Mouse (Mus musculus) gastrocnemius, postnatal 25 days (tissue): Measurements from ENCODE around the gene Hs3st6. TPM values are rescaled to one million over a fixed set of nuclear protein-coding genes. Genes with fewer than 3 reads are reported as not detected.
"Not testable (repeated sequence)": the region's sequence is repeated elsewhere in the genome, so short reads cannot be mapped to it uniquely, and the experiment has no call there.

Source experiments
- DNase-seq: peaks from one replicate; pipeline ENCODE4 v3.0.0; 2022
- long read RNA-seq, 2 experiments: library from polyadenylated mRNA; stranded (forward); transcript quantifications; one replicate each; pipeline ENCODE4 v2.0.0; 2021
- total RNA-seq, 2 experiments: library from RNA; stranded (reverse); gene quantifications; 1 replicate in 1 of 2; 2 replicates in 1 of 2; pipeline ENCODE4 v1.2.3; 2021

The Hs3st6 gene
- total RNA-seq = not detected
- long read RNA-seq, experiment 1 = 0 reads
- long read RNA-seq, experiment 2 = 0 reads

GRCm38 (mm10) chr17:24752415-24753394 is at the start of gene Hs3st6:
Hs3st6 (plus strand) TSS chr17:24752988.
- DNase-seq = no peak

DNA sequence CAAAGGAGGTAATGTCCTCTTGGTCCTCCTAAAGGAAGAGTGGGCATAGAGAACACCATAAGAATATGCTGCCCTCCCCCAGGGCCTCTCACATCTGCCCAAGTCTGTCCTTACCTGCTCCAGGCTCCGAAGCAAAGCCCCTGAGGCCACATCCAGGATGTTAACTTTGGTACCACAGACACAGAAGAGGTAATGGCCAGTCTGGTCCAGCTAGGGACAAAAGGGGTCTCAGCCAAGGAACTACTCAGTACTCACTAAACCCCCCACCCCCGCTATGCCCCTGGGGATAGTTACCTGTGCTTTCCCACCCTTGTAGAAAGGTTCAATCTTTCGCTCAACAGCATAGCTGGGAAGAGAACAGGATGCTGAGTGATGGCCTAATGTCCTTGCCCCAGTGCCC is 47.0 kb upstream of the Hs3st6 start:
- no peak for DNase-seq

DNA sequence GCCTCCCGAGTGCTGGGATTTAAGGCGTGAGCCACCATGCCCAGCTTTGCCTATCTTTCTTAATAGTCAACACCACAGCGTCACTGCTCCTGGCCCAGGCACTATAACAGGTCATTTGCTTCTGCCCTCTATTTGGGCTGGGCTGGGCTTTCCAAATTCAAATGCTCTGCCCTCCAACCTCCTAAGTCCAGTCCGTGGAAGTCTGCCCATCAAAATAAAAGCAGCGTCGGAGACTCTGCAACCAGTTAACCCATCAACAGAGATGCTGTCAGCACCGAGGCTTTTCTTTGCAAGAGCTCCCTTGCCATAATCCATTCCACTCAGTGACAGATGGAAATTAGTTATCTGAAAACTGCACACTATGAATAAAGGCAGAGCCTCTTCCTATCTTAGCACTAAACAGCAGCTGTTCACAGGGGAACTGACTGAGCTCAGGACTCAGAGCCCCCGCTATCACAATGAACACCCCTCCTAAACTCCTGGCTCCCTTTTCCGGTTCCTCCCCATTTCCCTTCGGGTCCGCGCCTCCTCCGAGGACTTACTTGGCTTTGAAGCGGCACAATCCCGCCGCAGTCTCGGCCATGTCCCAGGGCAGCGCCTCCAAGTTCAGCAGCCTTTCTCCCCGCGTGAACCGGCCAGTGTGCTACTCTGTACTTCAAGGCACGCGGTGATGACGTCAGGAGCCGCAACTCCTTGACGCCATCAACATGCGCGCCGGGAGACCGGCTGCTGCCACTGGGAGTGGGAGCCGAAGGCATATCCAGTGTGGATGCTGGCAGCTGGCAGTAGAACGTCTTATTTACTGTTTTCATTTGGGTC is 45.6 kb upstream of the Hs3st6 start, which contains the start of gene Tbl3:
TSS of gene Tbl3 (minus strand) at position 679 of the 819 bp plus-strand sequence.
- DNase-seq = peak; percentile 87

GRCm38 (mm10) chr17:24707801-24708425 is 44.9 kb upstream of the Hs3st6 start:
- no peak for DNase-seq

DNA sequence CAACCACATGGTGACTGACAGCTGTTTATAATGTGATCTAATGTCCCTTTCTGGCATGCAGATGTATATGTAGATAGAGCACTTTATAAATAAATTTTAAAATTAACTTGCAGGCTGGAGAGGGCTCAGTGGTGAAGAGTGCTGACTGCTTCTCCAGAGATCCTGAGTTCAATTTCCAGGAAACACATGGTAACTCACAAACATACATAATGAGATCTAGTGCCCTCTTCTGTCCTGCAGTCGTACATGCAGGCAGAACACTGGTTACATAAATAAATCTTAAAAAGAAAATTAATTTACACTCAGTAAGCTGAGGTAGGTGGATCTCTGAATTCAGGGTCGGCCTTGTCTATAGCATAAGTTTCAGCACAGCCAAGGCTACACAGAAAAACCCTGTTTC is 44.1 kb upstream of the Hs3st6 start:
- no peak for DNase-seq

GRCm38 (mm10) chr17:24715556-24715955 is 37.2 kb upstream of the Hs3st6 start:
- no peak for DNase-seq

DNA sequence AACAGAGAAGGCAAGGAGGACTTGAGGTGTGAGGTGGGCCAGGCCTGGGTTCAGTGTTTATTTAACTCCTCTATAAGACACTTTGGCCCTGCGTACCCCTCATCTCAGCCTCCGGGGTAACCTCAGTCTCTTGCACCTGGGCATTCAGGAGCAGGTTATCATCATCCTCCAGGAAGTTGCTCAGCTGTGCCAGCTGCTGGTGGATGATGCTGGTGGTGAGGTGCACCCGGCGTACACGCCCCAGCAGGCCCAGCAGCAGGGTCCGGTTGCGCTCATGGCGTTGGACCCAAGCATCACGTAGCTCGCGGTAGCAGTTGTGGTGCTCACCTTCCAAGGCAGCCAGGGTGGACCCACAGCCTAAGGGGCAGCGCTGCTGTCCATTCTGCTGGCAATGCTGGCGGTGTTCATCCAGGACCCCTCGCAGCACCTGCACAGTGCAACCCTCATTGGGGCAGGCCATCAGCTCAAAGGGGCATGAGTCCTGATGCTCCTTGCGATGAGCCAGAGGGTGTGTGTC is 36.6 kb upstream of the Hs3st6 start:
- DNase-seq = no peak

DNA sequence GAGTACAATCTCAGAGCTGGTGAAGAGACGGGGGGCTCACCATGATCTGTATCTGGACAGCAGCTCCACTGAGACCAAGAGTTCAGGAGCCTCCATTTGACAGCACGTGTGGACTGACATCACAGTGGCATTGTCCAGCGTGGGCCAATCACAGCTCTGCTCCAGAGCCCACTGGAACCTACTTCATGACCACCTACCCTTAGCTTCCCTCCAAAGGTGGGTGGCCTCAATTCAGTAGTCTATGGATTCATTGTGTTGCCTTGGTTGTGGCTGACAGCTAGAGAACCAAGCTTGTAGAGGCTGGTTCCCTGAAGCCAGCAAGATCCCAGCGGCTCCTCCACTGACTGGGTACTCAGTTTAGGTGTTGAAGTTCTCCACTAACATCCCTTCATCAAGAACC is 34.8 kb upstream of the Hs3st6 start, which contains the start of the genes Rnf151 and Rps2:
TSS of gene Rnf151 (minus strand) at position 121 of the 400 bp plus-strand sequence.
TSS of gene Rps2 (plus strand) at position 174 of the 400 bp plus-strand sequence.
- DNase-seq = no peak

- DNase-seq = not testable (repeated sequence)
These were observed 33.9 kb upstream of the Hs3st6 start for GRCm38 (mm10) chr17:24718938-24719337.

GRCm38 (mm10) chr17:24719494-24720222 is 33.1 kb upstream of the Hs3st6 start:
- peak; percentile 98 for DNase-seq

GRCm38 (mm10) chr17:24720616-24721015 is 32.2 kb upstream of the Hs3st6 start:
- DNase-seq = not testable (repeated sequence)

DNA sequence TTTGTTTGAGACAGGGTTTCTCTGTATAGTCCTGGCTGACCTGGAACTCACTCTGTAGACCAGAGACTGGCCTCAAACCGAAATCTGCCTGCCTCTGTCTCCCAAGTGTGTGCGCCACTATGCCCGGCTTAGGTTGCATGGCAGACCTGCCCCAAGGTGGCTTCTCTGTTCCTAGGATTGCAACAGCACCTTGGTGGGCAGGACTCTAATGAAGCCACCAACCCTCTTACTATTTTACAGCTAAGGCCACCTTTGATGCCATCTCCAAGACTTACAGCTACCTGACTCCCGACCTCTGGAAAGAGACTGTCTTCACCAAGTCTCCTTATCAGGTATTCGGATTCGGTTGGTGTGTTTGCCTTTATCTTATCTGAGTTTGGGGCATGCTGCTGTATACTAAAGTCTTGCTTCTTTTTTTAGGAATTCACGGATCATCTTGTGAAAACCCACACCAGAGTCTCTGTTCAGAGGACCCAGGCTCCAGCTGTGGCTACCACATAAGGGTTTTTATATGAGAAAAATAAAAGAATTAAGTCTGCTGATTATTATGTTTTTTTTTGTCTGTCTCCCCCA is 31.3 kb upstream of the Hs3st6 start:
- not testable (repeated sequence) for DNase-seq

DNA sequence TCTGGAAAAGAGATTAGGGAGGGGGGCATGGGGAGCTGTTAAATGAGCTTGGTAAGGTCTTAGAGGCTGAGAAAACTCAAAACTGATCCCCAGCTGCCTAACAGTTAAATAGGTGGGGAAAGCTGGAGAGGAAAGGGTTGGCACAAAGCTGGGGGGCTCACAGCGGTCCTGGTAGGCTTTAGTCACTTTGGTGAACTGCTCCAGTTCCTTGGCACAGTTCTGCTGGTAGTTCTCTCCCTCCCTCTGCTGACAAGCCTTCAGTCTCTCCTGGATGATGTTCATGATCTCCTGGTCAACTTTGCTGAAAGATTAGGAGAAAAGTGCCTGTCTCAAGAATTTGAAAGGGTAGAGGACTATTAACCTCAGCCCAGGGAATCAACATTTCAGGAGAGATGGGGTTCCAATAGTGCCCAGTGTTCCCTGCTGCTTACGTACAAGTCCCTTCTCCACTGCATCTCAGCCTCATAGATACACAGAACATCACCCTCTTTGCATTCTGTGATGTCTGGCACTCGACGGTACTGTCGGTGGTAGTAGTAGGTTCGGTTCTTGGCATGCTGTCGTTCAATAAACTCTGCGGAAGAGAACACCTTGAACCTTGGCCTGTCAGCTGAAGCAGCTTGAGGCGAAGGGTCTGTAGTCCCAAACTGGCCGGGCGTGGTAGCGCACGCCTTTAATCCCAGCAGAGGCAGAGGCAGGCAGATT is 30.4 kb upstream of the Hs3st6 start:
- DNase-seq = no peak

GRCm38 (mm10) chr17:24723122-24723880 is 29.5 kb upstream of the Hs3st6 start:
- DNase-seq = no peak

GRCm38 (mm10) chr17:24723881-24724180 is 29.0 kb upstream of the Hs3st6 start:
- DNase-seq = no peak

GRCm38 (mm10) chr17:24724184-24724583 is 28.6 kb upstream of the Hs3st6 start, which contains the start of gene Ndufb10:
Ndufb10 (minus strand) TSS chr17:24724478.
- peak; percentile 90 for DNase-seq

GRCm38 (mm10) chr17:24725637-24726390 is 27.0 kb upstream of the Hs3st6 start:
- no peak for DNase-seq

GRCm38 (mm10) chr17:24727618-24728017 is 25.2 kb upstream of the Hs3st6 start, which contains the start of gene Rpl3l:
Rpl3l (plus strand) TSS chr17:24727820.
- peak; percentile 81 for DNase-seq
